Mouse (Mus musculus) limb, embryonic 11.5 days (tissue): Measurements from ENCODE around the gene Slc17a5. TPM values are rescaled to one million over a fixed set of nuclear protein-coding genes. Genes with fewer than 3 reads are reported as not detected.
A peak's percentile ranks its signal among the peaks of the same experiment; 100 is the strongest.

Source experiments
- ATAC-seq: fragments of 200-750 bp; cut with Nextera tagmentation; 2 replicates; pipeline ENCODE4 v1.8.0; 2017; ENCODE audit warnings: low read depth; ENCODE audit not compliant: insufficient number of reproducible peaks, low FRiP score, low TSS enrichment
- DNase-seq: peaks from one replicate; pipeline ENCODE4 v3.0.0-alpha.2; 2015; ENCODE audit warnings: low spot score
- H3K27ac ChIP-seq: fragments of 300-500 bp; sonication (generic); replicated peaks from 2 replicates; pipeline ENCODE4 v1.5.1; 2014; ENCODE audit warnings: low read depth, mild to moderate bottlenecking, low read length
- H3K27me3 ChIP-seq: fragments of 300-500 bp; sonication (generic); 2 replicates; pipeline ENCODE4 v1.6.1; 2014; ENCODE audit warnings: mild to moderate bottlenecking, low read length, mixed read lengths; ENCODE audit not compliant: control insufficient read depth, insufficient read depth
- H3K36me3 ChIP-seq: fragments of 300-500 bp; sonication (generic); 2 replicates; pipeline ENCODE4 v1.6.1; 2014; ENCODE audit warnings: mild to moderate bottlenecking, low read length, moderate library complexity, mixed read lengths; ENCODE audit not compliant: control insufficient read depth, insufficient read depth
- H3K4me1 ChIP-seq: fragments of 300-500 bp; sonication (generic); 2 replicates; pipeline ENCODE4 v1.6.1; 2014; ENCODE audit warnings: low read length, mixed read lengths; ENCODE audit not compliant: control insufficient read depth, insufficient read depth
- H3K4me2 ChIP-seq: fragments of 300-500 bp; sonication (generic); 2 replicates; pipeline ENCODE4 v1.6.1; 2014; ENCODE audit warnings: low read depth, mild to moderate bottlenecking, moderate library complexity; ENCODE audit not compliant: severe bottlenecking
- H3K4me3 ChIP-seq: fragments of 300-500 bp; sonication (generic); 2 replicates; pipeline ENCODE4 v1.5.1; 2014; ENCODE audit warnings: low read depth, low read length
- H3K9ac ChIP-seq: fragments of 300-500 bp; sonication (generic); 2 replicates; pipeline ENCODE4 v1.6.1; 2014; ENCODE audit warnings: mild to moderate bottlenecking, low read length
- H3K9me3 ChIP-seq: fragments of 300-500 bp; sonication (generic); 2 replicates; pipeline ENCODE4 v1.6.1; 2016; ENCODE audit warnings: low read length; ENCODE audit not compliant: control insufficient read depth
- WGBS: fragments of 180-500 bp; shearing (Covaris S2); extraction: QIAGEN DNeasy Blood & Tissue Kit; methylation state at CpG from one replicate; pipeline ENCODE4 v1.1.7; 2014; 5-methylcytosine and 5-hydroxymethylcytosine counted together
- polyA plus RNA-seq: library from polyadenylated mRNA; unstranded; fragments of >200 nt; fragmentation: Nextera tagmentation; extraction: Ambion mirVana; gene quantifications from 2 replicates; pipeline ENCODE4 v1.2.1, GENCODE M21; 2014

The Slc17a5 gene
- polyA plus RNA-seq, 1 experiment from 2014 or later, result 14.6 TPM

DNA sequence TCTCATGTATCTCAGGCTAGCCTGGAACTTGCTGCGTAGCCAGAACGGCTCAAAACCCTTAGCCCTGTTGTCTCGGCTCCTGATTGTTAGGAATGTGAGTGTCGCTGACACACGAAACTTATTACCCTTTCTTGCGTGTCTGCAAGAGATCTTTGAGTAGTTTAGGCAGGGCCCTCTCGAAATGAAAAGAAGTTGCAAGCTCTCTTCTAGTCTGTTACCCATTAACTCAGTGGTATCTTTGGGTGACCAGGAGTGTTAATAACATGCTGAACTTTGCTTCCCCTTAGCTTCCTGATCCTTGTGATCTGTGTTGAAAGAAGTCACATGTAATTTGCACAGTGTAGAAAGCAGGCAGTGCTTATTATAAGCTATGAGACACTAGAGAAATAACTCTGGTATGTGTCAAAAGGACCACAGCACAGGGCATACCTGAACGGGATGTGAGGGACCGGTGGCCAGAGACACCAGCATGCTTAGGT lies 55.5 kb downstream of the Slc17a5 start:
- no peak for ATAC-seq
- H3K4me1 ChIP-seq, result no peaks in the 10 kb centered on the region
- no peak overlapping the region for H3K4me2 ChIP-seq
- no peak overlapping the region for H3K9ac ChIP-seq
- no peak for DNase-seq
- no peaks in the 10 kb centered on the region for H3K9me3 ChIP-seq
- no peak overlapping the region for H3K4me3 ChIP-seq
- 53% methylated on average over 9 of the region's 9 CpGs for WGBS
- H3K36me3 ChIP-seq, result no peaks in the 10 kb centered on the region
- H3K27me3 ChIP-seq, result no peaks in the 10 kb centered on the region
- H3K27ac ChIP-seq, result no peak overlapping the region

DNA sequence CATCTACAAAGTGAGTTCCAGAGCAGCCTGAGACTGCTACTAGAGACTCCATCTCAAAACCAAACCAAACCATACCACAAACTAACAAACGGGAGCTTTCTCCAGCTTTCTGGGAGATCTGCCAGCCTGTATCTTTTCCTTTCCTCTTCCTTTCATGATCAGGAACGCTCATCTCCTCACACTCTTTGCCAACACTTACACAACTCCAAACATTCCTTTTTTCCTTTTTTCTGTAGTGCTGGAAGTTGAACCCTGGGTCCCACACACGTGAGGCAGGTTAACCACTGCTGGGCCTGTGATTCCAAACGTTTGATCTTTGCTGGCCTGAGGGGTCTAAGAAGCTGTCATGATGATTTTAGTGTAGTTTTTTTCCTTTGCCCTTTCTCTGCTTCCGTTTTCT lies 56.0 kb downstream of the Slc17a5 start:
- no peaks in the 10 kb centered on the region for H3K27me3 ChIP-seq
- no peak overlapping the region for H3K4me3 ChIP-seq
- H3K36me3 ChIP-seq, result no peaks in the 10 kb centered on the region
- no peak overlapping the region for H3K9ac ChIP-seq
- WGBS, result 54% methylated on average over 5 of the region's 5 CpGs
- ATAC-seq, result no peak
- no peak overlapping the region for H3K27ac ChIP-seq
- H3K4me1 ChIP-seq, result no peaks in the 10 kb centered on the region
- DNase-seq, result no peak
- H3K9me3 ChIP-seq, result no peaks in the 10 kb centered on the region
- H3K4me2 ChIP-seq, result no peak overlapping the region

DNA sequence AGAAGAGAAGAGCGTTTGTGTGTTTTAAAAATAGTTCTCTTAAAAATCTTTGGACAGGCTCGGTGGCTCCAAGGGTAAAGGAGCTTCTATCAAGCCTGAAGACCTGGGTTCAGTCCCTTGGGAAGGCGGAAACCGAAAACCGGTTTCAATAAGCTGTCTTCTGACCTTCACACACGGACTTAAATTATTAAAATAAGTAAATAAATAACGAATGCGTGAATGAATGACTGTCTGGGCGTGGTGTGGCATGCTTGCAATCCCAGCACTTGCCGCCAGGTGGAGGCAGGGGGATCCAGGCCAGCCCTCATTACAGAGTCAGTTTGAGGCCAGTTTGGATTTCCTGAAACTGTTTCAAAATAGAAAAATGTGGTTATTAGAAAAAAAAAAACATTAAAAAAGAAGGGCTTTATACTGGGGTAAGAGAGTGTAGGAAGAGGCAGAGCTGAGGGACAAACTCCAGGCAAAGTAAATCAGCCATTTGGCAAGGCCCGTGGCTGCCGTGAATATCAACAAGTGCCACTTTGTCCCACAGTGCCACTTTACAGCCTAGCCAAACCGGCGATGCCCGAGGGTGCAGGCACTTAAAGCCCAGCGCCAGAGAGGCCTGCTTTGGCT lies 60.0 kb downstream of the Slc17a5 start:
- no peaks in the 10 kb centered on the region for H3K4me1 ChIP-seq
- ATAC-seq (peak; percentile 67; the same call in 1 of the 2 replicates), DNase-seq (peak; percentile 93)
- H3K9me3 ChIP-seq, result no peaks in the 10 kb centered on the region
- H3K4me2 ChIP-seq, result peak overlapping the region; percentile 80
- peak overlapping the region; percentile 36; the same call in 1 of the 2 replicates for H3K27ac ChIP-seq
- peak overlapping the region; percentile 60 for H3K9ac ChIP-seq
- H3K36me3 ChIP-seq, result no peaks in the 10 kb centered on the region
- no peaks in the 10 kb centered on the region for H3K27me3 ChIP-seq
- 2% methylated on average over 16 of the region's 16 CpGs for WGBS
- H3K4me3 ChIP-seq, result peak overlapping the region; percentile 39

DNA sequence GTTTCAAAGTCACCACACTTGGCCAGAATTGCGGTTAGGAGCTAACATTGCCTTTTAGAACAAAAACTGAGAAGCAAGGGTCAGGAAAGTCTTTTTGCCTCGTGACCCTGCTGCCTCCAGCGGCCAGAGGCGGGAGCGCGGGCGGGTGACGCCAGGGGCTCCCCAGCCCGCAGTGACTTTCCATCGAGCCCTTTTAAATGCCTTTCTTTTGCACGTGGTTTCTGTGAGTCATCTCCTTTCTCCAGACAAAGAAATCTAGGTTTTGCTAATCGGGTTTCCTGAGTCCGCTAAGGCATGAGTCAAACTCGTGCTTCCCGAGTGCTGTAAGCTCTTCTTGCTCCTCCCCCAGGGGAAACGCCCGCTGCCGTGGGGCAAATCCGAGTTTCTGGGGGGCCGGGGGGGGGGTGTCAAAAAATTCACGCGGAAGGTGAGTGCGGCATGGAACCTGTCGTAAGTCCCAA lies 60.5 kb downstream of the Slc17a5 start:
- no peaks in the 10 kb centered on the region for H3K36me3 ChIP-seq
- peak overlapping the region; percentile 39 for H3K4me3 ChIP-seq
- peak overlapping the region; percentile 60 for H3K9ac ChIP-seq
- no peaks in the 10 kb centered on the region for H3K4me1 ChIP-seq
- H3K4me2 ChIP-seq, result peak overlapping the region; percentile 80
- H3K27me3 ChIP-seq, result no peaks in the 10 kb centered on the region
- ATAC-seq (peak; percentile 40; the same call in 1 of the 2 replicates), DNase-seq (peak; percentile 89)
- H3K9me3 ChIP-seq, result no peaks in the 10 kb centered on the region
- peak overlapping the region; percentile 36; the same call in 1 of the 2 replicates for H3K27ac ChIP-seq
- WGBS, result under 1% methylated on average over 24 of the region's 24 CpGs

DNA sequence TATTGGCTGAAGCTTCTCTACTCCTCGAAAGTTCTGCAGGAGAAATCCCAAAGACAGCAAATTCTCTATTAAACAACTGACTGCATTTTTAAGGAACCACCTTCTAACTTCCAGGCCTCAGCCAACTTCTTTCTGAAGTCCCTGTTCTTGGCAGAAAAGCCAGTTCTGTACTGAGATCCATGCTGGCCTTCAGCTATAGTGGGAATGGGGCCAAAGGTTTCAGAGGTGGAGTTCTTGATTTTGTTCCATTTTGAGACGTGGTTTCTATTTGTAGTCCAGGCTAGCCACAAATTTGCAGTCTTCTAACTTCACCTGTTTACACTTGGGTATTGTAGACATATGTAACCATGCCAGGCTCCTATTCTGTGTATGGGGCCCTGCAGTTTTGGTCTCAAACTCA lies 61.6 kb downstream of the Slc17a5 start:
- Histone ChIP-seq H3K4me1 (0 out of 2 replicates have a peak, but pooled peaks cover 2% of the 10 kb centered on the region), H3K4me3 (no peak overlapping the region), H3K36me3 (no peaks in the 10 kb centered on the region), H3K9me3 (no peaks in the 10 kb centered on the region), H3K27ac (no peak overlapping the region), H3K4me2 (no peak overlapping the region), H3K27me3 (no peaks in the 10 kb centered on the region), H3K9ac (no peak overlapping the region)
- DNase-seq (no peak), ATAC-seq (no peak)
- WGBS, result 90% methylated on average over 2 of the region's 2 CpGs

DNA sequence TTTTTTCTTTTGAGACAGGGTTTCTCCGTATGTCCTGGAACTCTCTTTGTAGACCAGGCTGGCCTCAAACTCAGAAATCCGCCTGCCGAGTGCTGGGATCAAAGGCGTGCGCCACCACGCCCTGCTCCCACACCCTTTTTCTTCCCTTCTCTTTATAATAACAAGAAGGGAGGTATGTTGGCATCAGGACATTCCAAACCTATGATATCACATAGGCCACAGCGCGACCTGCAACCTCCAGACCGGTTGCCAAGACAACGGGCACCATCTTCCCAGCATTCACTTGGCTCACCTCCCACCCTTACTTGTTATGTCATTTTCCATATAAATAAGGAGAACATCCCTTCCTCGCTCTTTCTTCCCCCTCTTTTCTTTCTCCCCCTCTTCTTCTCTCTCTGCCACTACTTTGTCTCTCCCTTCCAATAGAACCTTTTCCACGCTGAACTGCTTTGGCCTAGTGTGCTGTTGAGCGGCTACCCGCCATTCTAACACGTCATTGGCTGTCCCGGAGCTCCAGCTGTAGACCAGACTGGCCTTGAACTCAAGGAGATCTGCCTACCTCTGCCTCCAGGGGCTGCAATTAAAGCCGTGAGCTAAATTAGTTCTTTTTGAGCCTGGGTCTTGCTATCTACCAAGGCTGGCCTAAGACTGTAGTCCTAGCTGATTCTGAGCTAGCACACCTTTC lies 62.2 kb downstream of the Slc17a5 start:
- 93% methylated on average over 17 of the region's 17 CpGs for WGBS
- no peak overlapping the region for H3K4me3 ChIP-seq

DNA sequence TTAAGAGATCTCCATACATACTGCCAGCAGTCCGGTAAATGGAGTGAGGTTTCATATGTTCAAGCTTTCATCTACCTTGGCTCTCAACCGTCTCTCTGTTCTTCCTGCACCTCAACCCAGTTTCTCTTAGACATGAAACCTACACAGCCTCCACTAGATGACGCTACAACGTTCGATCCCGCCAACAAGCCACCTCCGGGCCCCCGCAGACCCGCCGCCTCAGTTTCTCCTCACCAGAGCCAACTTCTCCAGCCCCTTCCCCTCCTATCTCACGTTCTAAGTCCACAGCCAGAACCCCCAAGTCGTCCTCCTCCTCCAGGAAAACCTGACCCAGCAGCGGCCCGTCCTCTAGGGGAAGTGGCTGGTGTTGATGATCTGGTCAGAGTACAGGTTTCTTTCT lies 66.2 kb downstream of the Slc17a5 start:
- Histone ChIP-seq H3K9ac (no peak overlapping the region; the same call in 1 of the 2 replicates), H3K4me2 (peak overlapping the region; percentile 91), H3K9me3 (no peaks in the 10 kb centered on the region), H3K4me1 (peaks cover 9% of the 10 kb centered on the region; the same call in 1 of the 2 replicates), H3K27ac (0 out of 2 replicates have a peak overlapping the region, but pooled peaks have one; percentile 21), H3K4me3 (peak overlapping the region; percentile 59), H3K36me3 (no peaks in the 10 kb centered on the region), H3K27me3 (no peaks in the 10 kb centered on the region)
- ATAC-seq (no peak), DNase-seq (peak; percentile 51)
- WGBS, result 32% methylated on average over 14 of the region's 14 CpGs

More for the DNA sequence above, 62.2 kb downstream of the Slc17a5 start:
- ATAC-seq, result no peak
- H3K4me1 ChIP-seq, result 0 out of 2 replicates have a peak, but pooled peaks cover 2% of the 10 kb centered on the region
- DNase-seq, result no peak
- no peaks in the 10 kb centered on the region for H3K36me3 ChIP-seq
- no peaks in the 10 kb centered on the region for H3K27me3 ChIP-seq
- H3K27ac ChIP-seq, result no peak overlapping the region
- H3K9me3 ChIP-seq, result no peaks in the 10 kb centered on the region
- H3K4me2 ChIP-seq, result no peak overlapping the region
- no peak overlapping the region for H3K9ac ChIP-seq

DNA sequence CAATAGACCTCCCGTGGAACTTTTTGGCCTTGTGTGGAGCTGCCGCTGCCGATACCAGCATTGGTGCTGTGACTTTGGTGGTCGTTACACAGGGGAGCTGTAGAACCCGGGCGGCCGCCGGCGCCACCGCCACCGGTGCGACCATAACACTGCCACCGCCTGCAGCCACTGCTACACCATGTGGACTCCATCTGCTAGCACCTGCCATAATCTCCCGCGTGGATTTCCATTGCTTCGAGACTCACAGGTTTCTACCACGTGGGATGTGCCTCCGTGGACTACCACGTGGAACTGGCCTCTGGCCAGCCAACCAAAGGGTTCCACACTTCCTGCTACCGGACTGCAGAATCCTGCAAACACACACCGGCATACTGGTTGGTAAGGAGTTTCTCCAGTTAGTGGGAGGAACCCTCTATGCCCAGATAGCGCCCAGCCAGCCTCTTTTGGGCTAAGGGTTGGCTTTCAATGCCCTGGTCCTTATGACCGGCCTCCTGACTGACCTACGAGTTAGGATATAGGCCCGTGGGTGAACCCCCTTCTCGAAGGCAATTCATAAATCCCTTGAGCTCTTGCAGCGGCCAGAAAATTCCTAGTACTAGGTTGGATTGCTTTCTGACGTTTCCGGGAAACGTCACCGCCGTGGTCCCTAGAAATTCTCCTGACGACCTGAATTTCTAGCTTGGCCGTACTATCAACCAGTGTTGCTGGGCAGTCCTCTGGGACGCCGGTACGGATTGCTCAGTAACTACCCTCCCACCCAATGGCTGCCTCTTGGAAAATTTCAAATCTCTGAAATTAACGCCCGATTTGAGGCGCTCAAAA lies 66.8 kb downstream of the Slc17a5 start:
- H3K4me1 ChIP-seq, result peaks cover 9% of the 10 kb centered on the region; the same call in 1 of the 2 replicates
- peak; percentile 74 for DNase-seq
- H3K36me3 ChIP-seq, result no peaks in the 10 kb centered on the region
- WGBS, result 1% methylated on average over 40 of the region's 40 CpGs
- peak overlapping the region; percentile 91 for H3K4me2 ChIP-seq
- H3K27me3 ChIP-seq, result no peaks in the 10 kb centered on the region
- H3K9me3 ChIP-seq, result no peaks in the 10 kb centered on the region
- peak; percentile 75 for ATAC-seq
- H3K4me3 ChIP-seq, result peak overlapping the region; percentile 59
- peak overlapping the region; percentile 81 for H3K27ac ChIP-seq
- peak overlapping the region; percentile 65 for H3K9ac ChIP-seq
